16 mouse cellular contexts compared by ENCODE assay signal in the genomic region with DNA sequence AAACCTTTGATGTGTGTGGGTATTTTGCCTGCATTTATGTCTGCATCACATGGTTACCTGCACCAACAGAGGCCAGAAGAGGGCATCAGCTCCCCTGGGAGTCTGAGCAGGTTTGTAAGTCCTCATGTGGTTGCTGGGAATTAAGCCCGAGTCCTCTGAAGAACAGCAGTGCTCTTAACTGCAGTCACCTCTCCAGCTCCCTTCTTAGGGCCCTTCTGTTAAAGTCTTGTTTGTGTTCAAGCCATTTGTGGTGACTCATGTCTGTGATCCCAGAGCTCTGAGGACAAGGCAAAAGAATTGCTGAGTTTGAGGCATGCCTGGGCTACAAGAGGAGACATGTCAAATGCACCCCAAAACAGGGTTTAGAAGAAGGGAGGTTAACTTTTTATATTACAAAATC. TPM values are rescaled to one million over a fixed set of nuclear protein-coding genes. Genes with fewer than 3 reads are reported as not detected.
DNase-seq lines count a peak whose midpoint lies in the region; ATAC-seq and TF ChIP-seq lines count a peak whose summit lies in the region.
"Had no signal": no experiment of that assay in that cellular context is flagged by ENCODE, and none has a peak within 500 bp of the region (broad histone marks: within the 10 kb centered on the region; RNA-seq: fewer than 3 reads in every experiment).

No protein-coding gene starts in this region.

- no peak for TF ChIP-seq EP300 in heart, postnatal 0 days (IDR thresholded peaks at IDR 0.05; ENCODE audit: low read depth)
- no peak for TF ChIP-seq EP300 in liver, postnatal 0 days (IDR thresholded peaks at IDR 0.05; ENCODE audit: low read depth)

- 71% methylated on average over 1 of the region's 1 CpGs for WGBS in heart, postnatal 0 days
- WGBS in liver, postnatal 0 days (ENCODE audit: insufficient replicate concordance) = 79% methylated on average over 1 of the region's 1 CpGs

- H3K4me1 ChIP-seq in heart, postnatal 0 days (ENCODE audit: control insufficient read depth, insufficient read depth) = peaks cover 11% of the 10 kb centered on the region; the same call in 1 of the 2 replicates
- peaks cover 38% of the 10 kb centered on the region for H3K4me1 ChIP-seq in liver, postnatal 0 days (ENCODE audit: insufficient read depth)

- no peak for TF ChIP-seq CTCF in heart, postnatal 0 days (IDR thresholded peaks at IDR 0.05; ENCODE audit: low read depth)
- peak; percentile 40 for TF ChIP-seq CTCF in liver, postnatal 0 days (IDR thresholded peaks at IDR 0.05; ENCODE audit: low read depth)

- H3K9ac ChIP-seq in heart, postnatal 0 days (replicated peaks; ENCODE audit: low read depth, low read length) = no peak overlapping the region
- peak overlapping the region; percentile 28; the same call in 1 of the 2 replicates for H3K9ac ChIP-seq in liver, postnatal 0 days (replicated peaks)
- H3K9ac ChIP-seq: limb, embryonic 12.5 days had no signal

- H3K27ac ChIP-seq in heart, postnatal 0 days (ENCODE audit: low read depth) = 0 out of 2 replicates have a peak overlapping the region, but pooled peaks have one; percentile 84
- peak overlapping the region; percentile 96 for H3K27ac ChIP-seq in liver, postnatal 0 days (ENCODE audit: low read depth)
- H3K27ac ChIP-seq: midbrain, embryonic 10.5 days had no signal

- no peaks in the 10 kb centered on the region for H3K27me3 ChIP-seq in heart, postnatal 0 days (ENCODE audit: control insufficient read depth, insufficient read depth, low read length)
- H3K27me3 ChIP-seq in liver, postnatal 0 days (ENCODE audit: insufficient read depth, low read length) = no peaks in the 10 kb centered on the region
- H3K27me3 ChIP-seq: limb, embryonic 12.5 days; Patski had no signal

- H3K4me2 ChIP-seq in heart, postnatal 0 days (ENCODE audit: low read depth, low read length) = no peak overlapping the region
- H3K4me2 ChIP-seq in liver, postnatal 0 days (ENCODE audit: low read depth, low read length) = no peak overlapping the region
- H3K4me2 ChIP-seq: limb, embryonic 12.5 days had no signal

- ATAC-seq in heart, postnatal 0 days (ENCODE audit: insufficient read depth, low read depth) = no peak
- ATAC-seq in liver, postnatal 0 days = no peak
- ATAC-seq: inflammation-experienced regulatory T-cells, adult 6 months had no signal

- H3K9me3 ChIP-seq in heart, postnatal 0 days (replicated peaks; ENCODE audit: control insufficient read depth, low read length) = no peaks in the 10 kb centered on the region
- H3K9me3 ChIP-seq in liver, postnatal 0 days (ENCODE audit: low read length) = no peaks in the 10 kb centered on the region
- H3K9me3 ChIP-seq: limb, embryonic 12.5 days; midbrain, embryonic 10.5 days had no signal

- H3K4me3 ChIP-seq in heart, postnatal 0 days (ENCODE audit: low read depth, low read length) = no peak overlapping the region
- H3K4me3 ChIP-seq in liver, postnatal 0 days (ENCODE audit: low read depth, low read length) = no peak overlapping the region
- H3K4me3 ChIP-seq: limb, embryonic 12.5 days; midbrain, embryonic 10.5 days had no signal

- DNase-seq in heart, postnatal 0 days (ENCODE audit: low spot score) = no peak
- no peak for DNase-seq in heart, adult 9 months (ENCODE audit: low spot score in 2 of 2)
- DNase-seq in 3T3-L1 (ENCODE audit: low read depth, low spot score) = peak; percentile 54
- DNase-seq in R1 (ENCODE audit: low read depth, low spot score) = peak; percentile 34
- DNase-seq in liver, postnatal 0 days = no peak
- DNase-seq in thymus, adult 18-20 months = no peak
- DNase-seq in thymus, postnatal 25 days = no peak
- DNase-seq: adrenal gland, adult 8-10 months; cerebellum, adult 8-10 months; heart, postnatal 36 days; layer of hippocampus, postnatal 36 days; thymus, postnatal 36 days had no signal

- H3K36me3 ChIP-seq in heart, postnatal 0 days (replicated peaks; ENCODE audit: control insufficient read depth, insufficient read depth, low read length) = peaks cover 5% of the 10 kb centered on the region; the same call in 1 of the 2 replicates
- peaks cover 13% of the 10 kb centered on the region for H3K36me3 ChIP-seq in liver, postnatal 0 days (replicated peaks; ENCODE audit: insufficient read depth, low read length)

RNA-seq across cellular contexts. Expression of a gene that starts 38.0 kb away (rescaled TPM):
- total RNA-seq in heart, postnatal 0 days (2014; rRNA removed; ENCODE audit: low replicate concordance) = 1.3 and 44.1 TPM in 2 replicates
- polyA plus RNA-seq in heart, postnatal 0 days (2015; fragmentation: Nextera tagmentation; extraction: Ambion mirVana) = 10.9 and 11.8 TPM in 2 replicates
- 5.6 and 6.3 TPM in 2 replicates for polyA plus RNA-seq in liver, postnatal 0 days (2015; fragmentation: Nextera tagmentation; extraction: Ambion mirVana)

Comparison
In these comparisons a context has a peak if more than half of its experiments do, and no peak if none do; other contexts are left out.
1. DNase-seq: peak in 3T3-L1 (single experiment) and R1 (single experiment); none in heart, postnatal 0 days (single experiment), heart, adult 9 months (0 of 2), liver, postnatal 0 days (single experiment), thymus, adult 18-20 months (0 of 2) and thymus, postnatal 25 days (single experiment).